Mouse (Mus musculus) brown adipose tissue, adult 24 weeks (tissue): ENCODE results near the gene Catsperg1. TPM values are rescaled to one million over a fixed set of nuclear protein-coding genes. Genes with fewer than 3 reads are reported as not detected.

ENCODE experiments used
- H3K27ac ChIP-seq: fragments of 200-500 bp; replicated peaks from 2 replicates; pipeline ENCODE4 v1.5.1; 2012; ENCODE audit warnings: low read depth, mild to moderate bottlenecking, low read length
- H3K4me1 ChIP-seq: fragments of 200-500 bp; 2 replicates; pipeline ENCODE4 v1.6.1; 2012; ENCODE audit warnings: low read length, mixed read lengths; ENCODE audit not compliant: control insufficient read depth, insufficient read depth, insufficient read length
- H3K4me3 ChIP-seq: fragments of 200-500 bp; 2 replicates; pipeline ENCODE4 v1.5.1; 2012; ENCODE audit warnings: low read depth, mild to moderate bottlenecking, low read length, moderate library complexity; ENCODE audit not compliant: insufficient read depth
- polyA plus RNA-seq: library from polyadenylated mRNA; stranded (reverse); fragments of >200 nt; gene quantifications from 2 replicates; pipeline ENCODE4 v1.2.4, GENCODE M21; 2012; ENCODE audit not compliant: missing spikeins, insufficient read depth, insufficient read length

Gene Catsperg1
- polyA plus RNA-seq = 0.58 TPM in 1 of 2 replicates, not detected in the other

DNA sequence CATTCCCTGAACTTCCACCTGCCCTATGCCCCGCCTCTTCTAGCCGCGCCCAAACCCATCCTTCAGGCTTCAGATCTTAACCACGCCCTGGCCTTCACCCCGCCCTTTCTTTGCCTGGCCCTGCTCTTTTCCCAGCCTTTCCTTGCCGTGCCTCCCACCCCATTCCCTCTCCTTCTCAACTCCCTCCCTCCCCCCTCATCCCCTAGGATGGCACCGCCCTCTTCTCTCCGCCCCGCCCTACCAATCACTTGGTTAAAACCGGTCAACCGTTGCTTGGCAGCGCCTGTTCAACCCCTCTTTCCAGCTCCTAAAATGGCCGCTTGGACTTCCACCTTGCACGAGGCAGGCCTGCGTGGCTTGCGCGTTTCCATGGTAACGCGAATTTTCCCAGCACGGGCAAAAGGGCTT, at the start of gene Catsperg1:
Catsperg1 (minus strand) TSS at position 361 of the 408 bp plus-strand sequence.
- H3K4me3 ChIP-seq = no peak within 1 kb of the TSS
- H3K4me1 ChIP-seq = no peaks in the 10 kb centered on the region
- no peak within 1 kb of the TSS for H3K27ac ChIP-seq

DNA sequence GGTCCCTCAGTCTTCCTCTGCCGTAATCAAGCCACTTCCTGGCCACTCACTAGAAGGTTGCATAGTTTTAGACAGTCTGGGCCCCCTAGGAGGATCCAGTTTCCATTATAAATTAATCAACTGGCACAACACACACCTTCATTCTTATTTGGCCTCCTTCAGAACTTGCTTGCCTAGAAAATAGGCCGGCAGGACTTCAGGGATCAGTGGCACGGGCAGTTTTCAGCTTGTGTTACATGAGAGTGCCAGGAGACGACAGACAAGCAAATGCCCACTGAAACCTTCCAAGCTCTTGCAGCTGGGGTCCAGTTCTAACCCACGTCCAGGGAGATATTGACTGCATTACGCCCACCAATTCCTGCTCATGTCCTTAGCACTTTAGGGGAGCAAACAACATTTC, 48.3 kb upstream of the Catsperg1 start:
- Histone ChIP-seq H3K4me1 (no peaks in the 10 kb centered on the region), H3K27ac (no peak overlapping the region), H3K4me3 (no peak overlapping the region)

DNA sequence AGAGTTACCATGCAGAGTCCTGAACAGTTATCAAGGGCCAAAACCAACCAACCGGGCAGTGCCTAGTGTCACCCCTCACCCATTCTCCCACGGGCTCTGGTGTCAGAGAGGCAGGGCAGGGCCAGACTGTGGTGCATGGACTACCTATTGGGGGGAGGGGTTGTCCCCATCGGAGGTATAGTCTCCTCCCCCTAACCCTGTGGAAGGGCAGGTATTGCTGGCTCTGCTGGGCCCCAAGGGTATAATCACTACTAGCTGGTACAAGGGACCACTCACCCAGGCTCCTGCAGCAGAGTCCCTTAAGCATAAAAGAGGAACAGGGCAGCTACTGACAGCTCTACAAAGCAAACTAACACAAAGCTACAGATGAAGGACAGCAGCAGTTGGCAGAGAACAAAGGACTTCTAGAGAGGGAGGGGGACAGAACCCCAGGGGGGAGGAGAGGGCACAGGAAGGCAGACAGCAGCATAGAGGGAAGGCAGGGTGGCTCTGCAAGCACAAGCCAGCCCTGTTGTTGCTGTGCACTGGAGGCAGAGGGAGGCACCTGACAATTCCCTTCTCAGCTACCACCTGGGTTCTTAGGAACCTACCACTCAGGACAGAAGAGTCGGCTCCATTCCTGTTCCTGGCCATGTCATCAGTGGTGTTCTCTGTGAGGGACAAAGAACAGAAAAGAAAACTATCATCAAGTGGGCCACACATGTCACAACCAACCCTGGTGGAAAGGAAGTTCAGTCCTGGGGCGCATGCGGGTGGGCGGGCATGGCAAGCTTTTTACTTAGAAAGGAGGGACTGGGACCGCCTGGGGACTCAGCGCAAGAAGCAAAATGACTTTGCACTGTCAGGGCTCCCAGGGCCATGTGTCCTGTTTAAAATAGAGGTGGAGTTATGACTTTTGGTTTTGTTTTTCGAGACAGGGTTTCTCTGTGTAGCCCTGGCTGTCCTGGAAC, 46.2 kb upstream of the Catsperg1 start:
- H3K4me3 ChIP-seq = no peak overlapping the region
- no peaks in the 10 kb centered on the region for H3K4me1 ChIP-seq
- H3K27ac ChIP-seq = no peak overlapping the region

GRCm38 (mm10) chr7:29257368-29257767, 43.5 kb upstream of the Catsperg1 start:
- Histone ChIP-seq H3K4me3 (no peak overlapping the region), H3K27ac (no peak overlapping the region), H3K4me1 (no peaks in the 10 kb centered on the region)

GRCm38 (mm10) chr7:29255875-29256274, 42.0 kb upstream of the Catsperg1 start:
- no peaks in the 10 kb centered on the region for H3K4me1 ChIP-seq
- no peak overlapping the region for H3K27ac ChIP-seq
- H3K4me3 ChIP-seq = no peak overlapping the region

DNA sequence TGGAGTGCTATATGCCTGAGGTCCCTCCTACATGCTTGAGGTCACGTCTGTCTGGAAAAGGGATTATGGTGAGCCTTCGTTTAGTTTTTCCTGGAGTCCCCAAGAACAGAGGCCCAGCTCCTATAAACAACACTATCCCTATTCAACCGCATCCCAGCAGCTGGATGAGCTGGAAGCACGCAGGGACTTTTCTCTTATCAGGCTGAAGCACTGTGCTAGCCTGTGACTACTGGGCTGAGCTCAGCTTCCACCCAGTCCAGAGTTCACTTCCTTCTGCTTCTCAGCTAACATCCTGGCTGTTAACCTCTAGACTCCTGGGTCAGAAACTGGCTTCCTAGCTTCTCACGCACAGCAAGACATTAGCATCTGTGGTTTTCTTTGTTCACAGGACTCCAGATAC, 40.0 kb upstream of the Catsperg1 start:
- H3K4me1 ChIP-seq = no peaks in the 10 kb centered on the region
- H3K4me3 ChIP-seq = no peak overlapping the region
- H3K27ac ChIP-seq = peak overlapping the region; percentile 70

GRCm38 (mm10) chr7:29251166-29251565, 37.3 kb upstream of the Catsperg1 start:
- Histone ChIP-seq H3K27ac (no peak overlapping the region), H3K4me3 (no peak overlapping the region), H3K4me1 (no peaks in the 10 kb centered on the region)

- H3K4me3 ChIP-seq = peak within 1 kb of the TSS; percentile 47
- H3K4me1 ChIP-seq = no peaks in the 10 kb centered on the region
- peak within 1 kb of the TSS; percentile 51 for H3K27ac ChIP-seq
Observed at GRCm38 (mm10) chr7:29248261-29248841, 34.5 kb upstream of the Catsperg1 start, which contains the start of gene 2200002D01Rik. TSS of gene 2200002D01Rik (minus strand) at chr7:29248466.

- peak overlapping the region; percentile 51 for H3K27ac ChIP-seq
Observed at GRCm38 (mm10) chr7:29247706-29248105, 33.9 kb upstream of the Catsperg1 start.

DNA sequence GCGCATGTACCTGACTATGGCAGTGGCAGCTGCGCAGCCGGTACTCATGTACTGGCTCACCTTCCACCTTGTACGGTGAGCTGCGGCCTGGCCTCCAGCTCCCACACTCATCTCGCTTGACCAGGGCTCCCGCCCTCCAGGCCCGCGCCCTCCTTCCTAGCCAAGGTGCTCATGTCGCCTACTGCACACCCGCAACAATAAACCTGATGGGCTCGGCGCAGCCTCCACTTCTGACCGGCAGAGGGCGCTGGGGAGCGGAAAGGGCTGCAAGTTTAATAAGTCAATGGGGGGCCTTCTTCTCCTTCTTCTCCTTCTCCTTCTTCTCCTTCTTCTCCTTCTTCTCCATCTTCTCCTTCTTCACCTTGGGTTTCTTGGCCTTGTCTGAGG, 33.5 kb upstream of the Catsperg1 start:
- H3K27ac ChIP-seq = 0 out of 2 replicates have a peak overlapping the region, but pooled peaks have one; percentile 51
- no peaks in the 10 kb centered on the region for H3K4me1 ChIP-seq
- H3K4me3 ChIP-seq = peak overlapping the region; percentile 47

More at GRCm38 (mm10) chr7:29247706-29248105, 33.9 kb upstream of the Catsperg1 start:
- peak overlapping the region; percentile 47 for H3K4me3 ChIP-seq
- no peaks in the 10 kb centered on the region for H3K4me1 ChIP-seq

GRCm38 (mm10) chr7:29246619-29247313, 32.9 kb upstream of the Catsperg1 start:
- Histone ChIP-seq H3K4me3 (no peak overlapping the region), H3K27ac (no peak overlapping the region), H3K4me1 (no peaks in the 10 kb centered on the region)

- no peaks in the 10 kb centered on the region for H3K4me1 ChIP-seq
- H3K27ac ChIP-seq = no peak overlapping the region
- no peak overlapping the region for H3K4me3 ChIP-seq
Observed at GRCm38 (mm10) chr7:29246015-29246414, 32.2 kb upstream of the Catsperg1 start.

DNA sequence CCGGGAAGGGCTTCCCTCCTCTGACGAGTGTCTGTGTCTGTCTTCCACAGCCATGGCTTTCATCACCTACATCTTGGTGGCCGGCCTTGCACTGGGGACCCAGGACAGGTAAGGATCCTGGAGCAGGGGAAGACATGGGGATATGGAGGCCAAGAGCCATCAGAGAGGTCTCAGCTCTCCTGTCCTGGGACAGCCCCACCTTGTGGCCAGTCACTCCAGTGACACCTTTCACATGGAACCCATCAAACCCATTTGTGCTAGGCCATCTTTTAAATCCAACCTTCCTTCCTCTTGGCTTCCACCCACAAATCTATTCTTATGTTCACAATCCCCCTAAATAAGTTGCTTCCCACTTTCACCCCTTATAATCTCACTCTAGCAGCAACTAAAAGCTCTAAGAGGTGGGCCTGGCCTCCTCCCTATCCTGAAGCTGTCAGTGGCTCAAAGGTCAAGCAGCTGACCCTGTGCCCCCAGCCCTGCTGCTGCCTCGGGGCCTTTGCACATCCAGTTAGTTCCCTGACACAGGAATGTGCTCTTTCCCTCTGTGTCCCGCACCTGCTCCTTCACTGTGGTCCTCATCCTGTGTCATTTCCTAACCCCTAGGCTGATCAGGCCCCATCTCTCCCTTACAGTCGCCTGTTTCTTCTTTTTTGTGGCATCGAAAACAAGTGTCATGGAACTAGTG, 31.0 kb upstream of the Catsperg1 start:
- H3K4me1 ChIP-seq = no peaks in the 10 kb centered on the region
- H3K4me3 ChIP-seq = no peak overlapping the region
- no peak overlapping the region for H3K27ac ChIP-seq

DNA sequence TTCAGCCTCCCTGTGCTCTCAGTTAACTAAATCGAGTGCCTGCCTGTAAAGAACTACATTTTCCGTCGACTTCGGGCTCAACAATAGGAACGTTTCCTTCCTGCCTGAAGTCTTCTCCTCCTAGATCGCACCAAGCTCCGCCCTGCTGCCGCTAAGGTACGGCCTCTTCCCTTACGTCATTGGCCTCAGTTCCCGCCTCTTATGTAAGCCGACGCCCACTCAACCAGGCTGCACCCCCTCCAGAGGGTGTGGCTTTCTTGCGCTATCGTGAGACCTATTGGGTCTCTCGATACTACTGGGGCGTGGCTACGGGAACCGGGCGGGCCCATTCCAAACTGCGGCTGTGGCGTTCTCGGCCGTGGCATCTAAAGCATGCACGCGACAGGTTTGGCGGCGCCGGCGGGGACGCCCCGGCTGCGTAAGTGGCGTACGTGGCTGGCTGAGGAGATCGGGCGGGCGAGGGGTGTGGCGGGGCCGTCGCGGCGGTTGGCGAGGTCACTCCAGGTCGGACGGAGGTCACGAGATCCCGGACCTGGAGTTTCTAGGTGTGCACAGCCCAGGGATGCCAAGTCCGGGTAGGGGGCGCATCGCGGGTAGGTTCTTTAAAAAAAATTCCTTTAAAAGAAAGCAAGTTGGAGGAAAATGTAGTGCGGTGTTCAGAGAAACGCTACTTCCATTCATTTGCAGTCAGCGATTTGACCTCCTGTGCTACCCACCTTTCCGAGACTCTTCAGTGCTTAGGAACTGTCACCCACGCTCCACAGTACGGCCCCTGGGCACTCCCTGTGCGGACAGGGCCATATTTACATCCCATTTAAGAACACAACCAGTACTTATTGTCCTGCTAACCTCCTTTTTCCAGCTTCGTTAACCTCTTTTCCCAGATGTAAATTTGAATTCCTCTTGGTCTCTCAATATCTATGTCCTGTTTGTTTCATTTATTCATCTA, 24.5 kb upstream of the Catsperg1 start, which contains the start of gene Yif1b:
Yif1b (plus strand) TSS at position 311 of the 949 bp plus-strand sequence.
- Histone ChIP-seq H3K4me3 (peak within 1 kb of the TSS; percentile 65), H3K27ac (peak within 1 kb of the TSS; percentile 79), H3K4me1 (peaks cover 5% of the 10 kb centered on the region; the same call in 1 of the 2 replicates)
